Mouse (Mus musculus): Measurements from ENCODE around the gene Pak4. TPM values are rescaled to one million over a fixed set of nuclear protein-coding genes. Genes with fewer than 3 reads are reported as not detected.
"Not testable (repeated sequence)": the region's sequence is repeated elsewhere in the genome, so short reads cannot be mapped to it uniquely, and the experiment has no call there.

Gene Pak4
- 47.2 and 53.0 TPM in 2 replicates for polyA plus RNA-seq (2016; fragmentation: Nextera tagmentation; extraction: Ambion mirVana)

DNA sequence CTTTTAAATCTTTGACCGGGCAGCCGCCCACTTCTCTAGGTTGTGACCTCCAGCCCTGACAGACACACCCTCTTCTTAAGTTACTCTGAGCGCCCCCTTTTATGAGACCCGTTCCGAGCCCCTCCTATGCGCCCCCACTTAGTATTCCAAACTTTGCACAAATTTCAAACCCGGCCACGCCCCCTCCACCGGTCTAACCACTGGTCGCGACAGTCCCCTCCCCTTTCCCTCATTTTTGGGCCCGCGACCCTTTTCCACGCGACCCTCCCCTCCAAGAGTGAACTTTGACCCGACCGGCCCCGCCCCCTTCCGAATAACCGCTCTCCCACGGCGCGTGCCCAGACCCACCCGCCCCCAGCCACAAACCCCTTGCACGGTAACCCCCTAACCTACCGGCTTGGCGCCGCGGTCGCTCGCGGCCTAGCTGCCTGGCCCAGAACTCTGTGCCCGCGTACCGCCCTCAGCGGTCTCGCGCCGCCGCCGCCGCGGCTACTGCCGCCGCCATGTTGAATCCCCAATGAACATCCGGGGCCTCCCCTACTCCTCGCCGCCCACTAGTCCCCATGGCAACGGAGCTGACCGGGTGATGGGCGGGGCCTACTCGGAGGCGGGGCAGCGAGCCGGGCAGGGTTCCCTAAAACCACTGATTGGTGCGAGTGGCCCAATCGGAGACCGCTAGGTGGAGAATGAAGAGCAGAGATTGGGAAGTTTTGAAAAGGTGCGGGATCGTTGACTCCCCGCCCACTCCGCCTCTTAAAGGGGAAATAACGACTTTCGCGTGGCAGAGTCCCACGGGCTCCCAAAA lies at the start of gene Pak4, which contains the start of gene Samd4b:
TSS of gene Pak4 (minus strand) at position 544 of the 805 bp plus-strand sequence.
TSS of gene Samd4b (minus strand) at position 503 of the 805 bp plus-strand sequence.
- Histone ChIP-seq H3K36me3 (no peaks in the 10 kb centered on the region; the same call in 1 of the 2 replicates), H3K4me3 (peak within 1 kb of the TSS; percentile 86), H3K4me1 (peaks cover 45% of the 10 kb centered on the region), H3K27ac (peak within 1 kb of the TSS; percentile 96), H3K27me3 (ENCODE audit: insufficient read depth, poor library complexity, severe bottlenecking) (no peaks in the 10 kb centered on the region), H3K9me3 (no peaks in the 10 kb centered on the region)
- DNase-seq (ENCODE audit: low spot score) = peak; percentile 99
- under 1% methylated on average over 66 of the region's 66 CpGs for WGBS

DNA sequence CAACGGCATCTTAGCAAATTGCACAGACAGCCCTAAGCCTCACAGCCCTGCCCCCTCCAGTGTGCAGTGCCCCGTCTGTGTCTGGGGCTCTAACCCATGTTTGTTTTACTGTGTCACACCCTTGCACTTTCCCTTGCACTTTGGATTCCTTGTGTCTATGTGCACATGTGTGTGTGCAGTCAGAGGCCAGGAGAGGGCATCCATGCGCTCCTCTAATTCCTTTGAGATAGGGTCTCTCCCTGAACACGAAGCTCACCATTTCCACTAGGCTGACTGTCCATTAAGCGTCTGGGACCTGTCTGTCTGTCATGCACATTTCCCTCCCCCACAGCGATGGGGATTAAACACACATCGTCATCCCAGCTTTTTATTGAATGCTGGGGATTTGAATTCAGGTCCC lies 49.0 kb upstream of the Pak4 start:
- H3K27me3 ChIP-seq (ENCODE audit: insufficient read depth, poor library complexity, severe bottlenecking) = no peaks in the 10 kb centered on the region
- H3K9me3 ChIP-seq = no peaks in the 10 kb centered on the region
- H3K4me3 ChIP-seq = no peak overlapping the region
- H3K36me3 ChIP-seq = no peaks in the 10 kb centered on the region
- H3K27ac ChIP-seq = no peak overlapping the region
- 51% methylated on average over 7 of the region's 7 CpGs for WGBS
- H3K4me1 ChIP-seq = no peaks in the 10 kb centered on the region
- DNase-seq (ENCODE audit: low spot score) = no peak

- Histone ChIP-seq H3K36me3 (no peaks in the 10 kb centered on the region), H3K27me3 (ENCODE audit: insufficient read depth, poor library complexity, severe bottlenecking) (no peaks in the 10 kb centered on the region), H3K4me1 (no peaks in the 10 kb centered on the region), H3K9me3 (no peaks in the 10 kb centered on the region), H3K4me3 (no peak overlapping the region), H3K27ac (no peak overlapping the region)
- 85% methylated on average over 2 of the region's 2 CpGs for WGBS
- no peak for DNase-seq (ENCODE audit: low spot score)
Measured at GRCm38 (mm10) chr7:28645947-28646475, 48.0 kb upstream of the Pak4 start.

DNA sequence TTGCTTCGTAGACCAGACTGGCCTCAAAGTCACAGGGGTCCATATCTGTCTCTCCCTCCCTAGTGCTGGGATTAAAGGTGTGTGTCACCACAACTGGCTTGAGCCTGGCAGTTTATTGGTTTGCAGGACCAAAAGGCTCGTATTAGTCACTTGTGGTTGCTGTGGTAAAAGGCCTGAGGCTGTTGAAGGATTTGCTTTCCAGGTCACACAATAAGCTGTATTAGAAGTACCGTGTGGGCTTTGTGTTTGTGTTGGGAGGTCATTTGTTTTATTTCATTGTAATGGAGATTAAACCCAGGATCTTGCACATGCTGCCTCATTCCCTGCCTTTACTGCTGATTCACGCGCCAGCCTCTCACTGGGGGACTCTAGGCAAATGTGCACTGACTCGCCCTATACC lies 47.4 kb upstream of the Pak4 start:
- Histone ChIP-seq H3K9me3 (no peaks in the 10 kb centered on the region), H3K27me3 (ENCODE audit: insufficient read depth, poor library complexity, severe bottlenecking) (no peaks in the 10 kb centered on the region), H3K4me1 (no peaks in the 10 kb centered on the region), H3K27ac (no peak overlapping the region), H3K36me3 (no peaks in the 10 kb centered on the region), H3K4me3 (no peak overlapping the region)
- WGBS = 75% methylated on average over 6 of the region's 6 CpGs
- no peak for DNase-seq (ENCODE audit: low spot score)

DNA sequence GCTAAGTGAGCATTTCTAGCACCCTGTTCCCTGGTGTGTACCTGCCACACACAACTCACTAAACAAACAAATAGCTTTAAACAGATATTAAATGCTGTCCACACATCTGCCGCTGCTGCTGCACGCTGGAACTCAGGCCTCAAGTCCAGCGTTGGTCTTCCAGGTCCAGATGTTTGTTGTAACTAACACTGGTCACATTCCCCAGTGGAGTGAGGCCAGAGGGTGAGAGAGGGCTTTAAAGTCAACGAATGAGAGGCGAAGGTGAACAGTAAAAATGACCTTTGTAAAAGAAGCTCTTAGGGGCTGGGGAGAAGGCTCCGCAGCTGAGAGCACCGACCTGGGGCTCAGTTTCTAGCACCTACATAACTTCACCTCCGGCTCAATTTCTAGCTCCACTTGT lies 43.6 kb upstream of the Pak4 start:
- WGBS = 65% methylated on average over 8 of the region's 8 CpGs

DNA sequence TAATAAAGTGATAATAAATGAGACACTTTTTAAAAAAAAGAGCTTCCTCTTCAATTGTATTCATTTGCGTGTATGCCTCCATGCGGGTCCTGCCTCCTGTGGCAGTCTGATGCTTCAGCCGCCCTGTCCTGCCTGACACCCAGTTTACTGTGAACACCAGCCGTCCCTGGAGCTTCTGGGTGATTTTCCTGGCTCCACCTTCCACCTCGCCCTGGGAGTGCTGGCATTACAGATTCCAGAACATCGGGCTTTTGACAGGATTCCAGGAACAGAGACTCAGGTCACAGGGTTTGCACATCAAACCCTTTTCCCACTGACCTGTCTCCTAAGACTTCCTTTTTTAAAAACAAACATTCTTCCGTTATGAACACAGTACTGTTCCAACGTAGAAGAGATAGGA lies 39.5 kb upstream of the Pak4 start:
- whole genome bisulfite sequencing = 11% methylated on average over 8 of the region's 8 CpGs
- Histone ChIP-seq H3K4me3 (no peak overlapping the region), H3K4me1 (peaks cover 6% of the 10 kb centered on the region), H3K9me3 (no peaks in the 10 kb centered on the region), H3K27me3 (ENCODE audit: insufficient read depth, poor library complexity, severe bottlenecking) (peaks cover 3% of the 10 kb centered on the region; the same call in 1 of the 2 replicates), H3K27ac (no peak overlapping the region), H3K36me3 (no peaks in the 10 kb centered on the region)
- DNase-seq (ENCODE audit: low spot score) = no peak

More for the DNA sequence above, 43.6 kb upstream of the Pak4 start:
- Histone ChIP-seq H3K4me3 (no peak overlapping the region), H3K4me1 (peaks cover 6% of the 10 kb centered on the region), H3K9me3 (no peaks in the 10 kb centered on the region), H3K36me3 (no peaks in the 10 kb centered on the region), H3K27me3 (ENCODE audit: insufficient read depth, poor library complexity, severe bottlenecking) (no peaks in the 10 kb centered on the region), H3K27ac (no peak overlapping the region)
- DNase-seq (ENCODE audit: low spot score) = no peak

DNA sequence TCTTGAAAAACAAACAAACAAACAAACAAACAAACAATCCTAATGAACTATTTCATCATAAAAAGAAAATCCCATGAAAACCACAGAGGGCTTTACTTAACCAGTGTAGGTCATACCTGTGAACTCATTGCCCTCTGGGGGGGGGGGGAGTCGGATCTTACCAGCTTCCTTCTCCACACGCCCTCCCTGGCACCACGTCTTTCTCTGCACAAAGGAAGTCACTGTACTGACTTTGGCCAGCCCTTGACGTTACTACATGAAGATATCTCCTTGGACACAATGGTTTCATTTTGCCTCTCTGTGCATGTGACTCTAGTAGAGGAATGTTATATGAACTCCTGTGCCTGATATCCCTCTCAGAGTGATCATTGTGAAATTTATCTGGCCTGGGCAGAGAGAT lies 36.1 kb upstream of the Pak4 start:
- H3K36me3 ChIP-seq = no peaks in the 10 kb centered on the region
- H3K27me3 ChIP-seq (ENCODE audit: insufficient read depth, poor library complexity, severe bottlenecking) = peaks cover 33% of the 10 kb centered on the region
- H3K4me1 ChIP-seq = peaks cover 15% of the 10 kb centered on the region
- WGBS = 64% methylated on average over 4 of the region's 4 CpGs
- H3K9me3 ChIP-seq = no peaks in the 10 kb centered on the region
- no peak for DNase-seq (ENCODE audit: low spot score)
- no peak overlapping the region for H3K27ac ChIP-seq
- H3K4me3 ChIP-seq = no peak overlapping the region

DNA sequence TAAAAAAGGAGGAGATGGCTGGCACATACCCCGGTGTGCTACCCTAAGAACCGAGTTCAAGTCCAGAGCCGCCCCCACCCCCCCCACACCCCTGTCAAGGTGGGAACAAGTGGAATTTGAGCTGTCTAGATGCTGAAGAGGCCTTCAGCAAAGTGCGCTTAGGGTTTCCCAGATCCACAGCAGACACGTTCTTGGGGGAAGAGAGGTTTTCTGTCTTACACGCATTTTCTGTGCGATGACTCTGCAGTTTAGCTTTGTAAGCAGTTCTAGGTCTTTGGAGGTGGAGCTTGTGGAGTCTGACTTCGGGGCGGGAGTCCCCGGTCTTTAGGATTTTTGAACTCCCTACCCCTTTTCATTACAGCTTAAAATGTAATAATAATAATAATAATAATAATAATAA lies 33.1 kb upstream of the Pak4 start, which contains the start of gene Acp7:
TSS of gene Acp7 (minus strand) at position 260 of the 400 bp plus-strand sequence.
- H3K4me3 ChIP-seq = peak within 1 kb of the TSS; percentile 48
- no peaks in the 10 kb centered on the region for H3K9me3 ChIP-seq
- no peaks in the 10 kb centered on the region for H3K36me3 ChIP-seq
- H3K27me3 ChIP-seq (ENCODE audit: insufficient read depth, poor library complexity, severe bottlenecking) = peaks cover 47% of the 10 kb centered on the region
- peaks cover 9% of the 10 kb centered on the region for H3K4me1 ChIP-seq
- DNase-seq (ENCODE audit: low spot score) = no peak
- 23% methylated on average over 10 of the region's 10 CpGs for WGBS
- no peak within 1 kb of the TSS for H3K27ac ChIP-seq

- no peak overlapping the region for H3K4me3 ChIP-seq
Measured at GRCm38 (mm10) chr7:28624791-28625190, 26.8 kb upstream of the Pak4 start.

DNA sequence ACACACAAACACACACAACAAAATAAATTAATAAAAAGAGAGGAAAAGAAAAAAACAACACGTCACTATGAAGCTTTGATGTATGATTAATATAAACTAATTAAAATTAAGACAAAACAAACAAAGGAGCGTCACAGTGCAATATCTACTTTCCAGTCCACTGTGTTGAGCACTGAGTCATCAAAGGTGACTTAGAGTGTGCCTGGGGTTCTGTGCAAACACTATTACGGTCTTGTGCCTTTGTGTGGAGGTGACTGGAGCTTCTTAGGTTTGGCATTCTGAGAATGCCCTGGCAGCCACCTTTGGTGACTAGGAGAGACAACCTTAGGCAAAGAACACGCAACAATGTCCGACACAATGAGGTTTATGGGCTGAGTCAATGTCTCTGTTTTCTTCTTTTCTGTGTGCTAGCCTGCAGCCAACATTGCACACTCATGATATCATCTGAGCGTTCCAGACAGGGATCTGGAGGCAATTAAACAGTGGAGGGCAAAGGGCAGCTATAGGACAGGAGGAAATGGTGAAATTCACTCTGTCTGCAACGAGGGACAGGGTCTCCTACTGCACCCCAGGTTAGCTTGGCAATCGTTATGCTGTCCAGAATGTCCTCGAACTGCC lies 21.2 kb upstream of the Pak4 start:
- Histone ChIP-seq H3K4me3 (no peak overlapping the region), H3K36me3 (no peaks in the 10 kb centered on the region), H3K27ac (no peak overlapping the region), H3K27me3 (ENCODE audit: insufficient read depth, poor library complexity, severe bottlenecking) (no peaks in the 10 kb centered on the region), H3K4me1 (no peaks in the 10 kb centered on the region), H3K9me3 (no peaks in the 10 kb centered on the region)
- no peak for DNase-seq (ENCODE audit: low spot score)
- 67% methylated on average over 9 of the region's 9 CpGs for WGBS

More at GRCm38 (mm10) chr7:28624791-28625190, 26.8 kb upstream of the Pak4 start:
- no peak overlapping the region for H3K27ac ChIP-seq
- no peak for DNase-seq (ENCODE audit: low spot score)
- no peaks in the 10 kb centered on the region for H3K36me3 ChIP-seq
- peaks cover 20% of the 10 kb centered on the region for H3K27me3 ChIP-seq (ENCODE audit: insufficient read depth, poor library complexity, severe bottlenecking)
- no peaks in the 10 kb centered on the region for H3K4me1 ChIP-seq
- WGBS = 74% methylated on average over 5 of the region's 5 CpGs
- no peaks in the 10 kb centered on the region for H3K9me3 ChIP-seq

- WGBS = 85% methylated on average over 8 of the region's 8 CpGs
- H3K4me1 ChIP-seq = no peaks in the 10 kb centered on the region
- H3K9me3 ChIP-seq = no peaks in the 10 kb centered on the region
- peaks cover 4% of the 10 kb centered on the region; the same call in 1 of the 2 replicates for H3K27me3 ChIP-seq (ENCODE audit: insufficient read depth, poor library complexity, severe bottlenecking)
- DNase-seq (ENCODE audit: low spot score) = no peak
- no peaks in the 10 kb centered on the region for H3K36me3 ChIP-seq
- no peak overlapping the region for H3K4me3 ChIP-seq
- no peak overlapping the region for H3K27ac ChIP-seq
Measured at GRCm38 (mm10) chr7:28605951-28606350, 8.0 kb upstream of the Pak4 start.

DNA sequence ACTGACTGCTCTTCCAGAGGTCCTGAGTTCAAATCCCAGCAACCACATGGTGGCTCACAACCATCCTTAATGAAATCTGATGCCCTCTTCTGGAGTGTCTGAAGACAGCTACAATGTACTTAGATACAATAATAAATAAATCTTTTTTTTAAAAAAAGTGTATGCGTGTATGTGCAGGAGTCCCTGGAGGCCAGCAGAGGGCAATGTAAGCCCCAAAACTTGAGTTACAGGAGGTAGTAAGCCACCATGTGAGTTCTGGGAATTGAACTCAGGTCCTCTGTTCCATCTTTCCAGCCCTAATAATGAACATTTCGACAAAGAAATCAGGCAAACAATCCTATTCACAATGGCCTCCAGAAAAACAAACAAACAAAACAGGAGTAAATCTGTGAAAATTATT lies 5.8 kb upstream of the Pak4 start:
- 76% methylated on average over 2 of the region's 2 CpGs for WGBS
- not testable (repeated sequence) for H3K4me3 ChIP-seq; H3K27me3 ChIP-seq (ENCODE audit: insufficient read depth, poor library complexity, severe bottlenecking); H3K36me3 ChIP-seq; H3K27ac ChIP-seq; DNase-seq (ENCODE audit: low spot score); H3K4me1 ChIP-seq; H3K9me3 ChIP-seq

DNA sequence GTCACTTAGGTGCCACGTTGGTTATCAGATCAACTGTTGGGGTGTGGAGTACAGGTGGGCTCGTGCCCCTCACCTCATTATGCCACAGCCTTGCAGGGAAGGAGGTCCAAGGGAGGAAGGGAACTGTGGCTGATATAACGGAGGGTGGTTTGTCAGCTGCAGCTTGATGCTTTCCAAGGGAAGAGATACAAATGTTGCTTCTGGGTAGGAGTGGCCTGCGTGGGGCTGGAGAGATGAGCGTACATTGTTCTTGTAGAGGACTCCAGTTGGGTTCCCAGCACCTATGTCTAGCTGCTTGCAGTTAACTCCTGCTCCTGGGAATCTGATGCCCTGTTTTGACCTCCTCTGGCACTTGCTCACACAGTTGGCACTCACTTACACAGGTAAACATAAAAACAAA lies 5.2 kb upstream of the Pak4 start:
- Histone ChIP-seq H3K36me3 (no peaks in the 10 kb centered on the region), H3K27ac (no peak overlapping the region), H3K4me3 (no peak overlapping the region), H3K27me3 (ENCODE audit: insufficient read depth, poor library complexity, severe bottlenecking) (peaks cover 4% of the 10 kb centered on the region; the same call in 1 of the 2 replicates), H3K4me1 (no peaks in the 10 kb centered on the region), H3K9me3 (no peaks in the 10 kb centered on the region)
- no peak for DNase-seq (ENCODE audit: low spot score)
- 69% methylated on average over 5 of the region's 5 CpGs for WGBS

Measured in heart, embryonic 10.5 days (tissue).